Mouse (Mus musculus) cerebellum, adult 2 months (tissue): Measurements from ENCODE around the gene Gm45808. TPM values are rescaled to one million over a fixed set of nuclear protein-coding genes. Genes with fewer than 3 reads are reported as not detected.

Source experiments
- DNase-seq, 2 experiments: peaks; one replicate each; pipeline ENCODE4 v3.0.0; 2021
- H3K27ac ChIP-seq: fragments of 200-500 bp; 2 replicates; pipeline ENCODE4 v1.5.1; 2012; ENCODE audit warnings: low read length, control low read depth, inconsistent platforms; ENCODE audit not compliant: insufficient read depth
- H3K27me3 ChIP-seq: fragments of 200-500 bp; 2 replicates; pipeline ENCODE4 v1.6.1; 2012; ENCODE audit warnings: inconsistent platforms, mild to moderate bottlenecking, low read length, moderate library complexity; ENCODE audit not compliant: control insufficient read depth, insufficient read depth
- H3K4me1 ChIP-seq: fragments of 200-500 bp; 2 replicates; pipeline ENCODE4 v1.6.1; 2011; ENCODE audit warnings: low read length; ENCODE audit not compliant: control insufficient read depth, insufficient read depth
- H3K4me3 ChIP-seq: fragments of 200-500 bp; replicated peaks from 2 replicates; pipeline ENCODE3; 2011; ENCODE audit warnings: mild to moderate bottlenecking, low read depth, low read length, control low read depth; ENCODE audit not compliant: insufficient read depth
- CTCF ChIP-seq: fragments of 200-500 bp; IDR thresholded peaks from 2 replicates; pipeline ENCODE4 v1.5.1; 2011; ENCODE audit warnings: low read depth, mild to moderate bottlenecking, control low read depth, low read length, moderate library complexity, borderline replicate concordance; ENCODE audit not compliant: insufficient read depth
- POLR2A ChIP-seq: fragments of 200-500 bp; IDR thresholded peaks from 2 replicates; pipeline ENCODE4 v1.6.1; 2011; ENCODE audit warnings: low read length, control low read depth, borderline replicate concordance; ENCODE audit not compliant: insufficient read depth
- WGBS: fragments of 180-500 bp; shearing (Covaris S2); methylation state at CpG from one replicate; pipeline ENCODE4 v1.1.7; 2018; 5-methylcytosine and 5-hydroxymethylcytosine counted together
- polyA plus RNA-seq: library from polyadenylated mRNA; depleted of rRNA; stranded (reverse); fragments of >200 nt; gene quantifications from 2 replicates; pipeline ENCODE4 v1.2.3, GENCODE M21; 2012

The Gm45808 gene
- polyA plus RNA-seq, 1 experiment: not detected

DNA sequence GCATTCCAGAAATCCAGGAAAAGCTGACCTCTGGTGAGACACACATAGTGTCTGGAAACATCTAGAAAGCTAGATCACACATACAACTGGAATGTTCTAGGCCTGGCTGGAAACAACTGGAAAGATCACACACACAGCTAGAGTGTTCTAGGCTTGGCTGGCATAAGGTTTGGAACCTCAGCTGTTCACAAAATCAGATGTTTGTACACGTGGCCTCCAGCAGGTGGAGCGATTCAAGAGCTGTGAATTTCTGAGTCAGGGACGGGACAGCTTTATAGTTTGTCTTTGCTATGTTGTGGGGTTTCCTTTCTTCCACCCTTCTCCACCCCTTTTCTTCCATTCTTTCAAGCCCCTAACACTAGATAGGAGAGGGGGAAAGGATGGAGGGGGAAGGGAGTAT is 9.6 kb downstream of the Gm45808 start:
- Histone ChIP-seq H3K27ac (no peak overlapping the region), H3K4me1 (no peaks in the 10 kb centered on the region; the same call in 1 of the 2 replicates), H3K4me3 (no peak overlapping the region), H3K27me3 (no peaks in the 10 kb centered on the region)
- TF ChIP-seq CTCF: peak; percentile 78
- no peak for TF ChIP-seq POLR2A
- WGBS: 6% methylated on average over 3 of the region's 3 CpGs
- peak; percentile 79 for DNase-seq

DNA sequence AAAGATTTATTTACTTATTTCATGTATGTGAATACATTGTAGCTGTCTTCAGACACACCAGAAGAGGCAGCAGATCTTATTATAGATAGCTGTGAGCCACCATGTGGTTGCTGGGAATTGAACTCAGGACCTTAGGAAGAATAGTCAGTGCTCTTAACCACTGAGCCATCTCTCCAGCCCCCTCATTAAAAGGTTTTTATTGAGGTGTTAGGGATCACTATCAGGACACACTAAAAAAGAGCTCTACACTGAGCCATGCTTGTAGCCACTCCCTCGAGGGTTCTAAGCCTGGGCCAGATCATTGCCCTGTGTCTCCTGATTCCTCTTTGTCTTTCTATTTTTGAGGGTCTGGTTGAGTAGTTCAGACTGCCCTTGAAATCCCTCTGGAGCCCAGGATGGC is 10.2 kb downstream of the Gm45808 start:
- Histone ChIP-seq H3K27me3 (no peaks in the 10 kb centered on the region), H3K4me1 (no peaks in the 10 kb centered on the region; the same call in 1 of the 2 replicates), H3K4me3 (no peak overlapping the region), H3K27ac (no peak overlapping the region)
- DNase-seq: no peak
- 36% methylated on average over 1 of the region's 1 CpGs for WGBS
- TF ChIP-seq POLR2A: no peak
- TF ChIP-seq CTCF: no peak

DNA sequence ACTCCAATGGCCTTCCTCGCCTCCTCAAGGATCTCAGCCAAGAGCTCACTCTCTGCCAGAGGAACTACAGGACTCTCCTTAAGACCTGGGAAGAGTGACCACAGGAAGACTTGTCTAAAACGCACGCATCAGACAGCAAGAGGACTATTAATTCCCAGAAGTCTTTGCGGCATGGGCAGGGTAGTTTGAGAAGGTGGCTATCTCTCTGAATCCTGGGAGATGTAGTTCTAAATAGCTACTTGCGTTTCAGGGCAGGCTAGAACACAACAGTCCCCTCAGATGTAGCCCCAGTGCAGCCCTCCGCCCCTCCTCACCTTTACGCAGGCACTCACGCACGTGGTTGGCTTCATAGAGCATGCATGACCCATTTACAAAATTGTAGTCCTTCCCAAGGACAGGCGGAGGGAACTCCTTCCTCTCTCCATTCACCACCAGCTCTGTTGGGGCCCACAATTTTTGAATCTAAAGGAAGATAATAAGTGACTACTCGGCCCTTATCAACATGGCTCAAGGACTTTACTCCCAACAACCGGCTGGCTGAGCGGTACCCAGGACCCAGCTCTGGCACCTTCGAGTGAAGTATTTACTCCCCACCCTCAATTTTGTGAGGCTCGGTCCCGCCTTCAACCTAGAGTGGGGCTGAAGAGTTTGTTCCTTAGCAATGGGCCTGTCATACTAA is 11.2 kb downstream of the Gm45808 start:
- H3K27me3 ChIP-seq: no peaks in the 10 kb centered on the region
- 71% methylated on average over 16 of the region's 16 CpGs for WGBS
- H3K27ac ChIP-seq: no peak overlapping the region
- H3K4me1 ChIP-seq: no peaks in the 10 kb centered on the region; the same call in 1 of the 2 replicates
- H3K4me3 ChIP-seq: peak overlapping the region; percentile 62
- DNase-seq: peak; percentile 56 to 73
- TF ChIP-seq POLR2A (peak; percentile 42; the same call in 1 of the 2 replicates), CTCF (no peak)

GRCm38 (mm10) chr7:45470869-45471268 is 15.7 kb downstream of the Gm45808 start:
- no peak overlapping the region for H3K4me3 ChIP-seq
- WGBS: 5% methylated on average over 3 of the region's 3 CpGs
- no peaks in the 10 kb centered on the region for H3K27me3 ChIP-seq
- peak; percentile 42; the same call in 1 of the 2 replicates for TF ChIP-seq CTCF
- no peak for TF ChIP-seq POLR2A
- H3K4me1 ChIP-seq: no peaks in the 10 kb centered on the region
- no peak overlapping the region for H3K27ac ChIP-seq
- peak; percentile 64 to 75 for DNase-seq

GRCm38 (mm10) chr7:45467090-45467670 is 19.4 kb downstream of the Gm45808 start:
- peak overlapping the region; percentile 71 for H3K4me3 ChIP-seq
- DNase-seq: no peak
- H3K27me3 ChIP-seq: no peaks in the 10 kb centered on the region
- no peaks in the 10 kb centered on the region; the same call in 1 of the 2 replicates for H3K4me1 ChIP-seq
- H3K27ac ChIP-seq: 0 out of 2 replicates have a peak overlapping the region, but pooled peaks have one; percentile 34
- 37% methylated on average over 7 of the region's 7 CpGs for whole genome bisulfite sequencing
- no peak for TF ChIP-seq CTCF
- no peak for TF ChIP-seq POLR2A

- no peaks in the 10 kb centered on the region; the same call in 1 of the 2 replicates for H3K4me1 ChIP-seq
- H3K27me3 ChIP-seq: no peaks in the 10 kb centered on the region
- WGBS: under 1% methylated on average over 58 of the region's 58 CpGs
- no peak for TF ChIP-seq CTCF
- peak; percentile 90 for TF ChIP-seq POLR2A
- peak within 1 kb of the TSS; percentile 53; the same call in 1 of the 2 replicates for H3K27ac ChIP-seq
- peak; percentile 97 to 98 for DNase-seq
- peak within 1 kb of the TSS; percentile 71 for H3K4me3 ChIP-seq
Observed at GRCm38 (mm10) chr7:45466283-45467089, 20.1 kb downstream of the Gm45808 start, which contains the start of gene Bax. TSS of gene Bax (minus strand) at chr7:45466898.

DNA sequence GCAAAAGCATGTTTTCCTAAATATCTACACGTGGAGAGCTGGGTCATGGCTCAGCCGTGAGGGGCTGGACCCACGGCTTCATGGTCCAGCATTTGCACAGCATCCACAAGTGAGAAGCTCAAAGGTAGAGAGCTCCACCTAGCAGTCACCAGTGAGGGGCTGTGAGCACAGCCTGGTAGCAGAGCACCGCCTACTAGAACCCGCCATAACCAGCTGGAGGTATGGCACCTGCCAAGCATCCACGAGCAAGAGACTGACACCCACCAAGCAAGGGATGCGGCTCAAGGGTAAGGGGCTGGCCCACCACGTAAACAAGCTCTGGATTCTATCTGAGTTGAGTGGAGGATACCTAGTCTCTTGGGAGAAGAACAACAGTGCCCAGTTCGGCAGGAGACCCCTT is 21.1 kb downstream of the Gm45808 start:
- TF ChIP-seq CTCF: no peak
- no peak for TF ChIP-seq POLR2A
- no peak overlapping the region for H3K27ac ChIP-seq

More for the DNA sequence above, 21.1 kb downstream of the Gm45808 start:
- Histone ChIP-seq H3K4me3 (peak overlapping the region; percentile 71), H3K4me1 (no peaks in the 10 kb centered on the region; the same call in 1 of the 2 replicates), H3K27me3 (no peaks in the 10 kb centered on the region)
- 33% methylated on average over 9 of the region's 9 CpGs for WGBS
- DNase-seq: peak in 1 of 2 experiments; percentile 37
